Mouse (Mus musculus) gastrocnemius, adult 18-20 months (tissue): ENCODE results near the gene Grm7. TPM values are rescaled to one million over a fixed set of nuclear protein-coding genes. Genes with fewer than 3 reads are reported as not detected.
A peak's percentile ranks its signal among the peaks of the same experiment; 100 is the strongest.

Source experiments
- DNase-seq: peaks from one replicate; pipeline ENCODE4 v3.0.0; 2021; ENCODE audit warnings: low spot score
- total RNA-seq, 2 experiments: library from RNA; stranded (reverse); gene quantifications; 2 replicates each; pipeline ENCODE4 v1.2.3; 2021

The Grm7 gene
- total RNA-seq, 2 experiments from 2014 or later: not detected

GRCm38 (mm10) chr6:111361681-111362080 lies 716.3 kb downstream of the Grm7 start:
- no peak for DNase-seq

GRCm38 (mm10) chr6:111368111-111368510 lies 722.7 kb downstream of the Grm7 start:
- no peak for DNase-seq

DNA sequence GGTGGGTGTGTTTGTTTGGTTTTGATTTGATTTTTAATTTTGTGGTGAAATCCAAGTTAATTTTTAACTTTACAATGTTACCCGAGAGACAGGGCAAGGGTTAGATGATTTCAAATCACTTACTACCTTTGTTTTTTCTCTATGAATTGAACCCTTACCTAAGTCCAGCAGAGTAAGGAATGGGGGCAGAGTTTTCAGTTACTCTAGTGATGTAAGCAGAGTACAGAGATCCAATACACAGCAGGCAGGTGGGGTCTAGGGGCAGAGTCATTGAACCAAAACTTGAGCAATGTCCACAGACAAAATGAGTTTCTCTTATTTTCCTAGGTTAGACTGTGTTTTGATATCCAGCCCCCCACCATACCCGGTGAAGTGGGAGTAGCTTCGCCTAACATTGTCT lies 723.2 kb downstream of the Grm7 start:
- DNase-seq: no peak

DNA sequence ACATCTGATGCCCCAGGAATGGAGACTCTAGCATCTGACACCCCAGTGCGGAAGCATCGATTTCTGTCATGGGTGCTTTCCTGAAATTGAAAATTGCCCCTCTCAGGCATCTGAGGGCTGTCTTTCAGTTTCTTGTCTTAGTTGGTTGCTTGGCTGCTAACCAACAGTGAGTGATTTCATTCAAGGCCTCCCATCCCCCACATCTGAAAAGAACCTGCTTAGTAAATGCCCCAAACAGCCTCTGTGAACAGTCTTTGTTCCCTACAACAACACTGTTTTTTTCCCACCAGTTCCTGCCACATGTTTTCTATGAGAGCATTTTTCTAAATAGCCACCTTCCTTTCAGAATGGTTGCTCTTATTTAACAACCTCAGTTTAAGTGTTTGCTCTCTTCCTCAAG lies 723.6 kb downstream of the Grm7 start:
- no peak for DNase-seq

- DNase-seq: no peak
These were observed 726.4 kb downstream of the Grm7 start for GRCm38 (mm10) chr6:111371581-111372349.

DNA sequence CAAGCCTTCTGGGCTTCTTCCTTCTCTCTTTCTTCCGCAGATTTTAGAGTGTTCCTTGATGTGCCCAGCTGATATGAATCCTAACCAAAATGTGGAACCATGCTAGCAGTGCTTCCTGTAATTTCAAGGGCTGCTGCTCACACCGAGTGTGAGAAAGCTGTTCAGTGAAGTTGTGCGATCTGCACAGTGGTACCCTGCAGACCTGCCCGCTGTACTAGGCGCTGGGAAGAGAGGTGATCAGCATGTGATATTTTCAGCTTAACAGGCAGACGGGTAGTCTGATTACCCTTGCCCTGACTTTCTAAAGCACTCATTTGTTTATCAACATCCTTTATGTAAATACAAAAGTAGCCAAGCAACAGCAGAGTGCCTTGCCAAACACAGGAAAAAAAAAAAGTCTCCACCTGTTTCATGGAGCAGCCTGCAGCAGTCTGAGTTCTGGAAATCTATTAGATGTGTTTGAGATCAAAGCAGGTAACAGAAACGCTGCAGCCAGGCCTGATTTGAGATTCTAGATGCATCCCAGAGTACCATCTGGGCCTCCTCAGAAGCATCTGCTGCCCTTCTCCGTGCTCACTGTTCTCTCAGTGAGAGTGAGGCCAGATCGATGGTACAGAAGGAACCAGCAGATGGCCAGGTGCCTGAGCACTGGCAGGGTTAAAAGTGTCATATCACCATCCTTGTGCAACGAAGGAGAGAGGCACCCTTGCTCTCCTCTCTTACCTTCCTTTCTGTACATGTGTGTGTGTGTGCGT lies 727.4 kb downstream of the Grm7 start:
- no peak for DNase-seq

DNA sequence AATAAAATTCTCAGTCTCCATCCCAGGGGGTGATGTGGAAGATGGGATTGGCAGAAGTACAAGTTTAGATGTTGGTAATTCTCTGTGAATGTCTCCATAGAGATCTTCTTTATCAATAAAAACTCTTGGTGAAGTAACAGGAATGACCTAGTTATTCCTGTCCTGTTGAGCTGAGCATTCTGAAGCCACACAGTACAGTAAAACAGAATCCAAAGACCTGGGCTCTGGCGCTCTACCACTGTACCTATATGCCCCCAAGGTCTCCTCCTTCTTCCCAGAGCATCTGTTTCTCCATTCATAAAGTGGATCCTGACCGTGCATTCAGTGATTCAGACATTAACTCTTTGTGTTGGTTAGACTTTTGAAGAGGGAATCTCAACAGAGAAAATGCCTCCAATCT lies 735.3 kb downstream of the Grm7 start:
- no peak for DNase-seq

GRCm38 (mm10) chr6:111408750-111409149 lies 763.4 kb downstream of the Grm7 start:
- DNase-seq: no peak

- DNase-seq: no peak
These were observed 779.4 kb downstream of the Grm7 start for GRCm38 (mm10) chr6:111424737-111425136.

- no peak for DNase-seq
These were observed 800.8 kb downstream of the Grm7 start for GRCm38 (mm10) chr6:111446228-111446627.

DNA sequence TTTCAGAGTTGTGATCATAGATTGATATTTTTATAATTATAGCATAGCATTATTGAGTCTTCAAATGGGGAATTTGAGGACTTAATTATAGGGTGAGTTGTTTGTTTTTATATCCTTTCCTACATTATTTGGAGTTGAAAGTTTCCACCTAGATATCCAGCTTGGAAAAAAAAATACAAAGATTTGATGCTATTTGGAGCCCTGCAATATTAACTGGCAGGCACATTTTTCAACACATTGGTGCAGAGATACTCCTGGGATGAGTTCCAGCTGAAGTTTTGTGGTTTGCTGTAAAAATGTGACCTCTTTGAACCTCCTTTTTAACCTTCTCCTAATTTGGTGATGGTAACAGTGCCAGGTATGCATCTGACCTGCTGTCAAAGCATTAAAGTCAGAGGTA lies 802.5 kb downstream of the Grm7 start:
- DNase-seq: no peak

- peak; percentile 17 for DNase-seq
These were observed 803.8 kb downstream of the Grm7 start for GRCm38 (mm10) chr6:111449054-111449783.

GRCm38 (mm10) chr6:111481866-111482265 lies 836.5 kb downstream of the Grm7 start:
- no peak for DNase-seq

- DNase-seq: no peak
These were observed 840.7 kb downstream of the Grm7 start for GRCm38 (mm10) chr6:111486081-111486480.

DNA sequence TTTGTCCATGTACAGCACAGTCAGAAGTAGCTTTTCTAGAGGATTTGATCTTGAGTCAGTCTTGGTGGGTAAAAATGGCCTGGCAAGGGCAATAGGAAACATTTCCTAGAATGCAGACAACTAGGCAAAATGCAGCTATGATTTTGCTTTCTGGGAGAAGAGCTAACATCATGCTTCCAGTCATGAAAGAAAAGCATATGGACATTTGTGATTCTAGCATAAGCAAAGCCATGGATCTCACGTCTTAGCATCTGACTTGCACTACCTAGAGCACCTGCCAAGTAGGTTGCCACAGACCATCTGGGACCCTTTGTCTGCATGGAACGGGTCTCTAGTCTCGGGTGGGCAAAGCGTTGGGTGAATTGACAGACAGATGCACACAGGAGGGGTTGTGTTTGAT lies 842.2 kb downstream of the Grm7 start:
- no peak for DNase-seq

DNA sequence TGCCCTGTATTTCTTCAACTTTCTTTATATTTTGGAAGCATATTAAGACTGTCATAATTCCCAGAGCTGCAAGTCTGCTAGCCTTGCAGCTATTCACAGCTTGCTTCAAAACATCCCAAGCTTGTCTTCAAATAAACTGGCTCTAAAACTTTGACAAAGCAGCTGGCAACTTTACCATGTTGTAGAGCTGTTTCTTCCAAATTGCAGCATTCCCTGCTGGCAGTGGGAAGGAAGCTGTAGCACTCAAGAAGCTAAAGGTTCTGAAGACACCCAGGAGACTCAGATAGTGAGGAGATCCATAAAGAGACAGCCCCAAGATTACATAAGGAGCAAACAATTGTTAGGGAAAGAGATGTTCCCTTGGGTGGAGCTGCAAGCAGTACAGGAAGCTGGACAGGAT lies 846.8 kb downstream of the Grm7 start:
- no peak for DNase-seq

DNA sequence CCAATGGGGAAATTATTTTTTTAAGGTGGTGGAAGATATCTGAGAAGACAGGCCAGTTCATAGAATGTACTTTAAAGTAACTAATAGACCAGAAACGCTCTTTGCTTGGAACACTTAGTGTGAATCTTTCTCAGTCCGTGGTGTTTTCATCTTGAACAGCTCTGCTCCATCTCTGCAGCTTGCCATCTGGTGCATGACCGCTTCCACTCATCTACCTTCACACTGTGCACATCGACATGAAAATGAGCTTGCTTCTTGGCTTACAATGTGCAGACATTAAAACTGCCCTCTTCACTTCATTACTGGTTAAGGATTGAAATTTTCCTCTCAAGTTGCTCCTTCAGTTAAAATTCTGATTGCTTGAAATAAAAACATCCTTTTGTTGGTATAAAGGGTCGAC lies 854.2 kb downstream of the Grm7 start:
- DNase-seq: no peak

- DNase-seq: no peak
These were observed 865.5 kb downstream of the Grm7 start for GRCm38 (mm10) chr6:111510768-111511459.

DNA sequence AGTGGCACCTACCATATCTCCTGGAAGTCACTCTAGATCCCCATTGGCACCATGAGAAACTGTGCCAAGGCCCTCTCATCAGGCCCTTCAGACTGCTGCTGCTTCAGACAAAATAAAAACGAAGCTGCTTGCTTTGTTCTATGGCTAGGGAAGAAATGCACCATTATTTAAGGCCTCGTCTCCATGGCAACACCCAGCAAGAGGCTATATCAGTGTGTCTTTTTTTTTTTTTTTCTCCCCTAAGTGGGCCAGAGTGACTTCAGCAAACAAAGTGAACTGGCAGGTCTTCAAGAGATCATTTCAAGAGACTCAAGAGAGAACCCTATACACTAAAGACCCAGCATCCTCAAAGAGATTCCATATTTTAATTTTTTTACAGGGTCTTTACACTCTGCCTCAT lies 867.0 kb downstream of the Grm7 start:
- DNase-seq: no peak

DNA sequence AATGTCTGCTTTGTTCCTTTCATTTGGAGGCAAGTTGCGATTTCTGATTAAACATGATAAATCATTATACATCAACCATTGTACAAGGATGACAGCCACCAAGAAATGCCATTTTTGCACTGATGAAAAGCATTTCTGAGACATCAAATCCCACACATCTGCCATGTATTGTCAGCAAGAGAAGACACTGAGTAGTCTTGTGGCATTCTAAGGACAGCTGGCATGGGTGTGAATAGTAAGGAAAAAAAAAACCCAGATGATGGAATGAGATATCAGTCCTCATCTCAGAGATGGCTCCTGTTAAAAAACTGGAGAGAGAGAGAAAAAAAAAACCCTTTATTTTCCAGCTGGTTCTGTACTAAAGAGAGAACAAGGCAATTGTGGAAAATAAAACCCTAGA lies 875.8 kb downstream of the Grm7 start:
- no peak for DNase-seq

DNA sequence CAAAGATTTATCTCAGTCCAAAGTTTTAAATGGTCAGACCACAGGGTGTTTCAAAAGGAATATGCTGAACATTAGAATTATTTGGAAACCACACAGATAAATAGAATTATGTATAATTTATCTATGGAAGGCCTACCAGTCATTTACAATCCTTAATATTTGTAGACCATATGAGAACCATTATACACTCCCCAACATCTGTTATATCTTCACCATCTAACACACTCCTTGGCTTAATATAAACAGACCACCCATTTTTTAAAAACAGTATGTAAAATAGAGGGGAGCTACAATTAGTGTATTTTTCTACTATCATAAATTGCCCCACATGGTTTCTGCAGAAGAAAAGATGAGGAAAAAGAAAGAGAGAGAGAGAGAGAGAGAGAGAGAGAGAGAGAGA lies 876.7 kb downstream of the Grm7 start:
- no peak for DNase-seq

GRCm38 (mm10) chr6:111529985-111530384 lies 884.6 kb downstream of the Grm7 start:
- no peak for DNase-seq
